Mouse (Mus musculus) ES-E14 (cell line): Measurements from ENCODE around the gene Kcng4.

ENCODE experiments used
- CHD2 ChIP-seq: IDR thresholded peaks from 2 replicates; pipeline ENCODE4 v1.6.1; 2014; ENCODE audit warnings: mild to moderate bottlenecking, low read depth, low read length, inconsistent platforms
- MAFK ChIP-seq: IDR thresholded peaks from 2 replicates; pipeline ENCODE4 v1.6.1; 2014; ENCODE audit warnings: mild to moderate bottlenecking, low read depth, low read length, inconsistent platforms; ENCODE audit not compliant: insufficient read depth
- ZC3H11A ChIP-seq: IDR thresholded peaks from 2 replicates; pipeline ENCODE4 v1.6.1; 2012; ENCODE audit warnings: low read depth, mild to moderate bottlenecking, inconsistent platforms, low read length, borderline replicate concordance

DNA sequence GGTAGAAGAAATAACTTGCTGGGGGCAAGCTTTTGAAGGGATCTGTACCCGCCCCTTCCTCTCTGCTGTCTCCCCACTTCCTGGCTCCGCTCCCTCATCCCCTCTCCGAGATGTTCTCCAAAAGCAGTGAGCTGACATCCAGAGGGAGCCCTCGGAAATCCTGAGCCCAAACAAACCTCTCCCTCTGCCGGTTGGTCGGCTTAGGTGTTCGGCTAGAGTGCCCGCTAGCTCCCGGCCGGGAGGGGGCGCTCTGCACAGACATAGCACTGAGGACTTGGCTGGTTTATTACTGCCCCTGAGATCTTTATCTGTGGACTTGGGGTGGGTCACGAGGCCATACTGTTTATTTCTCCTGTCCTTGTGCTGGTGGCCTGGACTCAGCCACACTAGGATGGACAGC is 33.8 kb upstream of the Kcng4 start:
- TF ChIP-seq MAFK: no peak
- no peak for TF ChIP-seq CHD2
- TF ChIP-seq ZC3H11A: no peak
